10 mouse cellular contexts compared by ENCODE assay signal in genomic region chr7:18858310-18858916, GRCm38 (mm10). TPM values are rescaled to one million over a fixed set of nuclear protein-coding genes. Genes with fewer than 3 reads are reported as not detected.
DNase-seq lines count a peak whose midpoint lies in the region; ATAC-seq and TF ChIP-seq lines count a peak whose summit lies in the region.
"Had no signal": no experiment of that assay in that cellular context is flagged by ENCODE, and none has a peak within 500 bp of the region (broad histone marks: within the 10 kb centered on the region; RNA-seq: fewer than 3 reads in every experiment).

No protein-coding gene starts in this region.

- 64% methylated on average over 5 of the region's 5 CpGs for WGBS in limb, embryonic 14.5 days
- 82% methylated on average over 5 of the region's 5 CpGs for WGBS in limb, embryonic 10.5 days
- WGBS in heart, adult 2 months: 55% methylated on average over 5 of the region's 5 CpGs
- 82% methylated on average over 5 of the region's 5 CpGs for WGBS in neural tube, embryonic 15.5 days
- WGBS in forebrain, embryonic 13.5 days: 78% methylated on average over 5 of the region's 5 CpGs

- 0 out of 2 replicates have a peak, but pooled peaks have one; percentile 19 for TF ChIP-seq EP300 in heart, adult 2 months (IDR thresholded peaks at IDR 0.05; ENCODE audit: insufficient read depth, low read depth, low read length)

- no peak overlapping the region for H3K4me3 ChIP-seq in limb, embryonic 14.5 days (replicated peaks; ENCODE audit: low read length)
- H3K4me3 ChIP-seq in limb, embryonic 10.5 days: no peak overlapping the region
- no peak overlapping the region for H3K4me3 ChIP-seq in heart, adult 2 months
- H3K4me3 ChIP-seq in neural tube, embryonic 15.5 days (replicated peaks): no peak overlapping the region
- no peak overlapping the region for H3K4me3 ChIP-seq in forebrain, embryonic 13.5 days
- H3K4me3 ChIP-seq: embryonic facial prominence, embryonic 12.5 days had no signal

- TF ChIP-seq POLR2A in limb, embryonic 14.5 days (IDR thresholded peaks at IDR 0.05; ENCODE audit: borderline replicate concordance, extremely low read depth, insufficient read depth, insufficient read length): no peak
- TF ChIP-seq POLR2A in heart, adult 2 months (IDR thresholded peaks at IDR 0.05; ENCODE audit: insufficient read depth, low read depth, low read length): no peak

- TF ChIP-seq CTCF in heart, adult 2 months (IDR thresholded peaks at IDR 0.05): 0 out of 2 replicates have a peak, but pooled peaks have one; percentile 5

- H3K27ac ChIP-seq in limb, embryonic 14.5 days (replicated peaks; ENCODE audit: low read depth, low read length): no peak overlapping the region
- H3K27ac ChIP-seq in limb, embryonic 10.5 days: no peak overlapping the region
- H3K27ac ChIP-seq in heart, adult 2 months: peak overlapping the region; percentile 80
- H3K27ac ChIP-seq in neural tube, embryonic 15.5 days (replicated peaks): 0 out of 2 replicates have a peak overlapping the region, but pooled peaks have one; percentile 28
- no peak overlapping the region for H3K27ac ChIP-seq in forebrain, embryonic 13.5 days
- H3K27ac ChIP-seq: embryonic facial prominence, embryonic 12.5 days had no signal

- intact Hi-C loops in heart, adult 2 months (cut with DNase I): loop anchor here (2.0 kb wide), 2 partner anchors 14 to 18 kb away; no protein-coding TSS in a partner anchor

- peak; percentile 3 for DNase-seq in limb, embryonic 14.5 days (ENCODE audit: low spot score)
- no peak for DNase-seq in limb, embryonic 10.5 days (ENCODE audit: low spot score)
- DNase-seq in heart, adult 2 months: peak; percentile 50 to 53
- peak; percentile 30 for DNase-seq in kidney, adult 9 months
- DNase-seq in cerebellum, adult 9-11 months: no peak

- H3K79me2 ChIP-seq in heart, adult 2 months (replicated peaks; ENCODE audit: control insufficient read depth, insufficient read depth, low read length): no peaks in the 10 kb centered on the region

- H3K27me3 ChIP-seq in limb, embryonic 14.5 days (ENCODE audit: control insufficient read depth, insufficient read depth, low read length): no peaks in the 10 kb centered on the region
- H3K27me3 ChIP-seq in limb, embryonic 10.5 days (ENCODE audit: low read depth, poor library complexity, severe bottlenecking): no peaks in the 10 kb centered on the region
- H3K27me3 ChIP-seq in heart, adult 2 months (ENCODE audit: control insufficient read depth, insufficient read depth, low read length): no peaks in the 10 kb centered on the region
- H3K27me3 ChIP-seq in neural tube, embryonic 15.5 days (replicated peaks): no peaks in the 10 kb centered on the region
- no peaks in the 10 kb centered on the region for H3K27me3 ChIP-seq in forebrain, embryonic 13.5 days
- H3K27me3 ChIP-seq: embryonic facial prominence, embryonic 12.5 days had no signal

- ATAC-seq in limb, embryonic 14.5 days (ENCODE audit: low FRiP score, low read depth): no peak
- no peak for ATAC-seq in neural tube, embryonic 15.5 days (ENCODE audit: low FRiP score)
- no peak for ATAC-seq in forebrain, embryonic 13.5 days
- ATAC-seq in erythroid progenitor cell, adult 5-6 weeks (replicated peaks; ENCODE audit: low FRiP score, poor library complexity, severe bottlenecking): no peak

- H3K9ac ChIP-seq in limb, embryonic 14.5 days (ENCODE audit: low read depth, low read length, severe bottlenecking): no peak overlapping the region
- no peak overlapping the region for H3K9ac ChIP-seq in heart, adult 2 months (ENCODE audit: low read depth, low read length)
- H3K9ac ChIP-seq in neural tube, embryonic 15.5 days (replicated peaks): no peak overlapping the region
- no peak overlapping the region for H3K9ac ChIP-seq in forebrain, embryonic 13.5 days
- H3K9ac ChIP-seq: embryonic facial prominence, embryonic 12.5 days had no signal

- H3K4me2 ChIP-seq in limb, embryonic 14.5 days (replicated peaks; ENCODE audit: low read depth, low read length, severe bottlenecking): no peak overlapping the region
- H3K4me2 ChIP-seq in neural tube, embryonic 15.5 days: no peak overlapping the region
- H3K4me2 ChIP-seq in forebrain, embryonic 13.5 days: no peak overlapping the region
- H3K4me2 ChIP-seq: embryonic facial prominence, embryonic 12.5 days had no signal

- no peaks in the 10 kb centered on the region for H3K36me3 ChIP-seq in limb, embryonic 14.5 days (ENCODE audit: control insufficient read depth, insufficient read depth, low read length)
- no peaks in the 10 kb centered on the region for H3K36me3 ChIP-seq in limb, embryonic 10.5 days
- H3K36me3 ChIP-seq in heart, adult 2 months (ENCODE audit: control insufficient read depth, insufficient read depth, low read length): 0 out of 2 replicates have a peak, but pooled peaks cover 2% of the 10 kb centered on the region
- H3K36me3 ChIP-seq in neural tube, embryonic 15.5 days: no peaks in the 10 kb centered on the region
- H3K36me3 ChIP-seq in forebrain, embryonic 13.5 days (ENCODE audit: poor library complexity, severe bottlenecking): no peaks in the 10 kb centered on the region
- H3K36me3 ChIP-seq: embryonic facial prominence, embryonic 12.5 days had no signal

- no peaks in the 10 kb centered on the region for H3K4me1 ChIP-seq in limb, embryonic 14.5 days (ENCODE audit: control insufficient read depth, insufficient read depth, low read length)
- H3K4me1 ChIP-seq in limb, embryonic 10.5 days: no peaks in the 10 kb centered on the region; the same call in 1 of the 2 replicates
- peaks cover 8% of the 10 kb centered on the region for H3K4me1 ChIP-seq in heart, adult 2 months (ENCODE audit: control insufficient read depth, insufficient read depth, low read length)
- H3K4me1 ChIP-seq in neural tube, embryonic 15.5 days: no peaks in the 10 kb centered on the region
- no peaks in the 10 kb centered on the region for H3K4me1 ChIP-seq in forebrain, embryonic 13.5 days
- H3K4me1 ChIP-seq: embryonic facial prominence, embryonic 12.5 days had no signal

- H3K9me3 ChIP-seq in limb, embryonic 14.5 days (ENCODE audit: control insufficient read depth, low read length): no peaks in the 10 kb centered on the region
- H3K9me3 ChIP-seq in limb, embryonic 10.5 days (replicated peaks): no peaks in the 10 kb centered on the region
- no peaks in the 10 kb centered on the region for H3K9me3 ChIP-seq in neural tube, embryonic 15.5 days (replicated peaks)
- no peaks in the 10 kb centered on the region for H3K9me3 ChIP-seq in forebrain, embryonic 13.5 days (replicated peaks)
- H3K9me3 ChIP-seq: embryonic facial prominence, embryonic 12.5 days had no signal

RNA-seq across cellular contexts. Expression of gene Pglyrp1, which starts 12.7 kb away (rescaled TPM):
- 0.60 and 1.9 TPM in 2 replicates for polyA plus RNA-seq in limb, embryonic 14.5 days (2012; rRNA removed)
- 1.3 and 1.9 TPM in 2 replicates for polyA plus RNA-seq in limb, embryonic 14.5 days (2014; fragmentation: Nextera tagmentation; extraction: Ambion mirVana)
- 0.33 and 0.58 TPM in 2 replicates for polyA plus RNA-seq in limb, embryonic 10.5 days (2016; fragmentation: Nextera tagmentation; extraction: Ambion mirVana)
- total RNA-seq in heart, adult 2 months (2021): 1 to 10 TPM; 1.3 to 2.2 TPM
- 2.3 and 12.7 TPM in 2 replicates for polyA plus RNA-seq in heart, adult 2 months (2012; rRNA removed)
- 19.2 and 26.6 TPM in 2 replicates for polyA plus RNA-seq in neural tube, embryonic 15.5 days (2015; fragmentation: Nextera tagmentation; extraction: Ambion mirVana)
- polyA plus RNA-seq in forebrain, embryonic 13.5 days (2015; fragmentation: Nextera tagmentation; extraction: Ambion mirVana): 7.4 and 8.2 TPM in 2 replicates
- 151 and 220 TPM in 2 replicates for total RNA-seq in erythroid progenitor cell, adult 5-6 weeks (2015; ENCODE audit: low replicate concordance)
- 10.8 and 18.9 TPM in 2 replicates for total RNA-seq in erythroid progenitor cell, adult 5-6 weeks (2017; ENCODE audit: low replicate concordance)

RNA-seq across cellular contexts. Expression of gene Mill2, which starts 18.6 kb away (rescaled TPM):
- 0.91 and 1.0 TPM in 2 replicates for polyA plus RNA-seq in limb, embryonic 14.5 days (2012; rRNA removed)
- polyA plus RNA-seq in limb, embryonic 14.5 days (2014; fragmentation: Nextera tagmentation; extraction: Ambion mirVana): 0.21 TPM in 2 replicates
- not detected in 2 replicates for polyA plus RNA-seq in limb, embryonic 10.5 days (2016; fragmentation: Nextera tagmentation; extraction: Ambion mirVana)
- total RNA-seq in heart, adult 2 months (2021): 1 to 10 TPM; 7.2 to 8.0 TPM
- polyA plus RNA-seq in heart, adult 2 months (2012; rRNA removed): 5.2 and 9.1 TPM in 2 replicates
- polyA plus RNA-seq in neural tube, embryonic 15.5 days (2015; fragmentation: Nextera tagmentation; extraction: Ambion mirVana): 0.51 and 0.70 TPM in 2 replicates
- 0.11 and 0.34 TPM in 2 replicates for polyA plus RNA-seq in forebrain, embryonic 13.5 days (2015; fragmentation: Nextera tagmentation; extraction: Ambion mirVana)
- total RNA-seq in erythroid progenitor cell, adult 5-6 weeks (2015; ENCODE audit: low replicate concordance): 2.9 TPM in 1 of 2 replicates, not detected in the other
- total RNA-seq in erythroid progenitor cell, adult 5-6 weeks (2017; ENCODE audit: low replicate concordance): not detected in 2 replicates
- total RNA-seq: megakaryocyte-erythroid progenitor cell, adult 5-6 weeks had no signal

RNA-seq across cellular contexts. Expression of gene Psg17, which starts 37.0 kb away (rescaled TPM):
- polyA plus RNA-seq in limb, embryonic 14.5 days (2012; rRNA removed): 0.47 and 0.48 TPM in 2 replicates
- not detected in 2 replicates for polyA plus RNA-seq in limb, embryonic 14.5 days (2014; fragmentation: Nextera tagmentation; extraction: Ambion mirVana)
- polyA plus RNA-seq in limb, embryonic 10.5 days (2016; fragmentation: Nextera tagmentation; extraction: Ambion mirVana): not detected in 2 replicates
- not detected for total RNA-seq in heart, adult 2 months (2021)
- polyA plus RNA-seq in heart, adult 2 months (2012; rRNA removed): 0.04 and 0.06 TPM in 2 replicates
- polyA plus RNA-seq in neural tube, embryonic 15.5 days (2015; fragmentation: Nextera tagmentation; extraction: Ambion mirVana): 0.14 TPM in 1 of 2 replicates, not detected in the other
- polyA plus RNA-seq in forebrain, embryonic 13.5 days (2015; fragmentation: Nextera tagmentation; extraction: Ambion mirVana): not detected in 2 replicates
- not detected in 2 replicates for total RNA-seq in erythroid progenitor cell, adult 5-6 weeks (2015; ENCODE audit: low replicate concordance)
- not detected in 2 replicates for total RNA-seq in erythroid progenitor cell, adult 5-6 weeks (2017; ENCODE audit: low replicate concordance)
- polyA plus RNA-seq: embryonic facial prominence, embryonic 12.5 days had no signal

RNA-seq across cellular contexts. Expression of gene Ccdc61, which starts 51.8 kb away (rescaled TPM):
- polyA plus RNA-seq in limb, embryonic 14.5 days (2012; rRNA removed): 46.7 and 50.1 TPM in 2 replicates
- polyA plus RNA-seq in limb, embryonic 14.5 days (2014; fragmentation: Nextera tagmentation; extraction: Ambion mirVana): 23.9 and 29.0 TPM in 2 replicates
- 34.1 and 37.6 TPM in 2 replicates for polyA plus RNA-seq in limb, embryonic 10.5 days (2016; fragmentation: Nextera tagmentation; extraction: Ambion mirVana)
- 1 to 10 TPM; 6.6 to 9.6 TPM for total RNA-seq in heart, adult 2 months (2021)
- polyA plus RNA-seq in heart, adult 2 months (2012; rRNA removed): 11.3 and 12.5 TPM in 2 replicates
- 29.9 and 31.9 TPM in 2 replicates for polyA plus RNA-seq in neural tube, embryonic 15.5 days (2015; fragmentation: Nextera tagmentation; extraction: Ambion mirVana)
- polyA plus RNA-seq in forebrain, embryonic 13.5 days (2015; fragmentation: Nextera tagmentation; extraction: Ambion mirVana): 25.6 and 27.9 TPM in 2 replicates
- 10.1 and 19.8 TPM in 2 replicates for total RNA-seq in erythroid progenitor cell, adult 5-6 weeks (2015; ENCODE audit: low replicate concordance)
- total RNA-seq in erythroid progenitor cell, adult 5-6 weeks (2017; ENCODE audit: low replicate concordance): 1.7 and 4.6 TPM in 2 replicates

Comparison
In these comparisons a context has a peak if more than half of its experiments do, and no peak if none do; other contexts are left out.
1. DNase-seq: peak in limb, embryonic 14.5 days (single experiment), heart, adult 2 months (2 of 2) and kidney, adult 9 months (single experiment); none in limb, embryonic 10.5 days (single experiment) and cerebellum, adult 9-11 months (single experiment).
2. H3K27ac ChIP-seq: peak in heart, adult 2 months (single experiment) and neural tube, embryonic 15.5 days (single experiment); none in limb, embryonic 14.5 days (single experiment), limb, embryonic 10.5 days (single experiment) and forebrain, embryonic 13.5 days (single experiment).